Mouse (Mus musculus) intestine, postnatal 0 days (tissue): ENCODE measurements around the gene B4galt1. TPM values are rescaled to one million over a fixed set of nuclear protein-coding genes. Genes with fewer than 3 reads are reported as not detected.

ENCODE experiments used
- ATAC-seq: fragments of 200-750 bp; cut with Nextera tagmentation; 2 replicates; pipeline ENCODE4 v1.8.0; 2017; ENCODE audit warnings: mild to moderate bottlenecking, moderate TSS enrichment, moderate library complexity
- H3K27ac ChIP-seq: fragments of 300-500 bp; sonication (generic); 2 replicates; pipeline ENCODE4 v1.5.1; 2014; ENCODE audit warnings: mild to moderate bottlenecking, low read depth, low read length, moderate library complexity
- H3K27me3 ChIP-seq: fragments of 300-500 bp; sonication (generic); replicated peaks from 2 replicates; pipeline ENCODE4 v1.6.1; 2014; ENCODE audit warnings: low read length, mixed read lengths; ENCODE audit not compliant: control insufficient read depth, insufficient read depth
- H3K36me3 ChIP-seq: fragments of 300-500 bp; sonication (generic); 2 replicates; pipeline ENCODE4 v1.6.1; 2014; ENCODE audit warnings: mild to moderate bottlenecking, moderate library complexity; ENCODE audit not compliant: control insufficient read depth, insufficient read depth
- H3K4me1 ChIP-seq: fragments of 300-500 bp; sonication (generic); replicated peaks from 2 replicates; pipeline ENCODE4 v1.6.1; 2014; ENCODE audit warnings: antibody characterized with exemption, low read length, mixed read lengths; ENCODE audit not compliant: control insufficient read depth, insufficient read depth
- H3K4me2 ChIP-seq: fragments of 300-500 bp; sonication (generic); replicated peaks from 2 replicates; pipeline ENCODE4 v1.6.1; 2014; ENCODE audit warnings: low read depth, mild to moderate bottlenecking, moderate library complexity
- H3K4me3 ChIP-seq: fragments of 300-500 bp; sonication (generic); 2 replicates; pipeline ENCODE4 v1.5.1; 2014; ENCODE audit warnings: low read depth, low read length
- H3K9ac ChIP-seq: fragments of 300-500 bp; sonication (generic); 2 replicates; pipeline ENCODE4 v1.6.1; 2014; ENCODE audit warnings: mild to moderate bottlenecking, low read depth, low read length
- H3K9me3 ChIP-seq: fragments of 300-500 bp; sonication (generic); 2 replicates; pipeline ENCODE4 v1.6.1; 2016; ENCODE audit warnings: mixed run types; ENCODE audit not compliant: control insufficient read depth
- CTCF ChIP-seq: sonication (generic); IDR thresholded peaks from 2 replicates; pipeline ENCODE4 v1.5.1; 2016; ENCODE audit warnings: low read depth, mild to moderate bottlenecking, control low read depth, antibody characterized with exemption, moderate library complexity
- WGBS: fragments of 180-500 bp; shearing (Covaris S2); extraction: QIAGEN DNeasy Blood & Tissue Kit; methylation state at CpG from one replicate; pipeline ENCODE4 v1.1.7; 2014; 5-methylcytosine and 5-hydroxymethylcytosine counted together
- polyA plus RNA-seq: library from polyadenylated mRNA; unstranded; fragments of >200 nt; fragmentation: Nextera tagmentation; extraction: Ambion mirVana; gene quantifications from 2 replicates; pipeline ENCODE4 v1.2.1, GENCODE M21; 2015

Gene B4galt1
- polyA plus RNA-seq, 1 experiment from 2014 or later, result 15.3 TPM

DNA sequence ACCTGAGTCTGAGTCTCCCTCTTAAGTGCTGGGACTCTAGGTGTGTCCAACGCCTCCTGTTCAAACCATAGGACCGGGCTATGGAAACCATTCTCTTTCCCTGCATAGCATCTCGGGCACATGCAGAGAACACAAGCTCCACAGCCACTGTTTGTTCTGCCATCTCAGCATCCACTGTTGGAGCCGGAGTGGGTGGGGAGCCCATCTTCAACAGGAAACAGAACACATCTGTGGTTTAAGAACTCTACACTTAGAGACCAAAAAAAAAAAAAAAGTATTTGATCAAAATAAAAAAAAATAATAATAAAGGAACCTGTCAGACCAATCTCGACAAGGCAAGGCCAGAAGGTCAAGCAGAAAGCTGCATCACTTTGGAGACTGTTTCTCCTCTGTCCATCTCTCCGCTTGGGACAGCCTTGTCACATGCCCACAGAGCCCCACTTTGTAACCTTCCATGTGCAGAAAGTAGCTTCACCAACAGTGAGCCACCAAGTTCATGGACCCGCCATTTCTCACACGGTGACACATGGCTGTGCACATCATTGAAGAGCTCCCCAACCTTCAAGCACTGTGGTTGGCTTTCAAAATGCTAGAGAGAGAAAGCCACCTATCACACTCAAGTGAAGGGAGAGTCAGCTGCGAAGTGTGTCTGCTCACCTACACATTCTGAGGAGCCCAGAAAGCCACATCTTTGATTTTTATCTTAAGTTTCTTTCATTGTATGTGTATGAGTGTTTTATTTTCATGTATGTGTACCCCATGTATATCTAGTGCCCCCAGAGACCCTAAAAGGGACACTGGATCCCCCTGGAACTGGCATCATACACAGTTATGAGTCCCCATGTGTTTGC, 20.2 kb downstream of the B4galt1 start:
- 0 out of 2 replicates have a peak, but pooled peaks cover 6% of the 10 kb centered on the region for H3K4me1 ChIP-seq
- H3K4me2 ChIP-seq, result no peak overlapping the region
- no peaks in the 10 kb centered on the region for H3K9me3 ChIP-seq
- no peak for TF ChIP-seq CTCF
- no peaks in the 10 kb centered on the region for H3K36me3 ChIP-seq
- H3K27ac ChIP-seq, result no peak overlapping the region
- no peak for ATAC-seq
- no peak overlapping the region for H3K9ac ChIP-seq
- 90% methylated on average over 9 of the region's 9 CpGs for WGBS
- no peak overlapping the region for H3K4me3 ChIP-seq
- H3K27me3 ChIP-seq, result peaks cover 5% of the 10 kb centered on the region; the same call in 1 of the 2 replicates

DNA sequence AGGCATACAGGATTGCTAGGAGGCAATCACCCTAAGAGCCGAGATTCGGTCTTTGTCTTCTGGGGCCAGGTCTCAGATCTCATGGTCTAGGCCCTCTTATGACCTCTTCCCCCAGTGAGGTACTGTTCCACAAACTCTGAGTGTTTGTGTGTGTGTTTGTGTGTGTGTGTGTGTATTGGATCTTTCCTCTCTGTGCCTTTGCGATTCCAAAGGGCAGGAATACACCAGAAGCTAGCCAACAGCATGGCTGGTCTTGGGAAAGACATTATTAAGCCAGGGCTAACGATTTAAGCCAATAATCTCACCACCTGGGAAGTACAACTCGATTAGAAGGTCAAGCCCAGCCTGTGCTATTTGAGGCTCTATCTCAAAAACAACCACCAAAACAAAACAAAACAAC, 23.3 kb downstream of the B4galt1 start:
- peaks cover 11% of the 10 kb centered on the region; the same call in 1 of the 2 replicates for H3K27me3 ChIP-seq
- 82% methylated on average over 5 of the region's 5 CpGs for WGBS
- no peak overlapping the region for H3K4me2 ChIP-seq
- H3K9me3 ChIP-seq, result no peaks in the 10 kb centered on the region
- H3K27ac ChIP-seq, result no peak overlapping the region
- no peaks in the 10 kb centered on the region for H3K4me1 ChIP-seq
- ATAC-seq, result no peak
- no peak for TF ChIP-seq CTCF
- no peak overlapping the region for H3K9ac ChIP-seq
- H3K36me3 ChIP-seq, result no peaks in the 10 kb centered on the region
- H3K4me3 ChIP-seq, result no peak overlapping the region

DNA sequence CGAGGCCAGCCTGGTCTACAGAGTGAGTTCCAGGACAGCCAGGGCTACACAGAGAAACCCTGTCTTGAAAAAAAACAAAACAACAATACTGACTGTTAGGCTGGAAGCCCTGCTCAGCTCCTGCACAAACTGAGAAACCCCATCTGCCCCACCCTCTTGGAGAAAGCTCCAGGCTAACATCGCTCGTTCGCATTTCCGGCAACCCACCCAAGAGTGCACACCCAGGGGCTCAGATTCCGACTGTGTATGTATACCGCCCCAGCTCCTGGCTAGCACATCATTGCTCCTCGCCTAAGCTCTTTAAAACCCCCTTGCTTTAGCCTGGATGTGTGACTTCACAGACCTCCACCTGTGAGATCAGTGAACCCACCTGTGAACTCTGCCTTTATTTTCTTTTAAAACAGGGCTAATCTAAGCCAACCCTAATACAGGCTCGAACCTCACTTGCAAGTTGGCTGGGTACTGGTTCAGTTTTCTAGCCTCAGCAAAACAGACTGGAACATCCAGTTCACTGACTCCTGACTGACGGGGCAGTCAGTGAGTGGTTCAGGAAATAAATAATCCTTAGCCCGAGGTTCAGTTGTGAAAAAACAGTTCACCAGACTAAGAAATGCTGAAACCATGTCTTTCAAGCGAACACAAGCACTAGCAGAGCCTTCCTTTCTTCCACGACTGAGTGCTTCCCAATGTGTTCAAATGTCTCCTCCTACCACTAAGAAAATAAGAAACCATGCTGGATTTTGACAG, 24.0 kb downstream of the B4galt1 start:
- Histone ChIP-seq H3K9me3 (no peaks in the 10 kb centered on the region), H3K9ac (no peak overlapping the region), H3K36me3 (no peaks in the 10 kb centered on the region), H3K4me3 (no peak overlapping the region), H3K4me1 (no peaks in the 10 kb centered on the region), H3K4me2 (no peak overlapping the region), H3K27ac (no peak overlapping the region), H3K27me3 (peaks cover 11% of the 10 kb centered on the region; the same call in 1 of the 2 replicates)
- WGBS, result 83% methylated on average over 13 of the region's 13 CpGs
- TF ChIP-seq CTCF, result no peak
- ATAC-seq, result no peak

DNA sequence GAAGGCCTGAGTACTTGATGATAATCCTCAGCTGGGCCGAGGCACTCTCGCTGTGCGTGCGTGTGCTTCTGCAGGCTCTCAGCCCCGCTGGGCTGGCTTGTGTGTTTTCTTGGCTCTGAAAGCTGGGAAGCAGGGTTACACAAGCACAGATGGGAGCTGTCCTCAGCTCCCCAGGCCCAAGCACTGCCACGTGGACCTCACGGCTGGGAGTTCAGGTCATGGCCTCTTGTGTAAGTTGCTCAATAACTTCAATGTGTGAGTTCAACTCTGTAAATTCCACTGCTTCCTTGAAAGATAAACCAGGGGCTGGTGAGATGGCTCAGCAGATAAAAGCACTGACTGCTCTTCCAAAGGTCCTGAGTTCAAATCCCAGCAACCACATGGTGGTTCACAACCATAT, 24.9 kb downstream of the B4galt1 start:
- TF ChIP-seq CTCF, result no peak
- peak; percentile 33; the same call in 1 of the 2 replicates for ATAC-seq
- no peaks in the 10 kb centered on the region for H3K4me1 ChIP-seq
- no peak overlapping the region for H3K9ac ChIP-seq
- no peaks in the 10 kb centered on the region for H3K36me3 ChIP-seq
- peaks cover 6% of the 10 kb centered on the region; the same call in 1 of the 2 replicates for H3K27me3 ChIP-seq
- no peak overlapping the region for H3K4me3 ChIP-seq
- H3K9me3 ChIP-seq, result no peaks in the 10 kb centered on the region
- no peak overlapping the region for H3K27ac ChIP-seq
- WGBS, result 51% methylated on average over 7 of the region's 7 CpGs
- H3K4me2 ChIP-seq, result no peak overlapping the region

DNA sequence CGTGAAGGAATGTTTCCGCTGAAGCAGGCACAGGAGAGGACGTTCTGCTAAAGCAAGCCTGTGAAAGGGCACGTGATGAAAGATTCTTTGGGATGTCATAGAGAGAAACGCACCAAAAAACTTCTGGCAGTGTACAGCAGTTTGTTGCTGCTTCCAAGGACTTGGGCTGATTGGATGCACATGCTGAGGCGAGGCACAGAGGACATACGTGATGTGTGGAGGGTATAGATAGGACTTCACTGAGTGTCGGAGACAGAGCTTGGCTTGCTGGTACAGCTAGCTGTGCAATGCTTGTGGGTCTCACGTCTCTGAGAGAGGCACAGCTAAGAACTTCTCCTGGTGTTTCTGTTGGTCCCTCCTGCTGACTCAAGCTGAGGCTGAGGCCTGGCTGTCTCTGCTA, 25.9 kb downstream of the B4galt1 start:
- TF ChIP-seq CTCF, result no peak
- no peak overlapping the region for H3K4me3 ChIP-seq
- H3K4me2 ChIP-seq, result no peak overlapping the region
- ATAC-seq, result no peak
- H3K9ac ChIP-seq, result no peak overlapping the region
- 0 out of 2 replicates have a peak, but pooled peaks cover 5% of the 10 kb centered on the region for H3K36me3 ChIP-seq
- 88% methylated on average over 9 of the region's 9 CpGs for WGBS
- peaks cover 6% of the 10 kb centered on the region; the same call in 1 of the 2 replicates for H3K27me3 ChIP-seq
- H3K9me3 ChIP-seq, result no peaks in the 10 kb centered on the region
- H3K27ac ChIP-seq, result no peak overlapping the region
- no peaks in the 10 kb centered on the region for H3K4me1 ChIP-seq

DNA sequence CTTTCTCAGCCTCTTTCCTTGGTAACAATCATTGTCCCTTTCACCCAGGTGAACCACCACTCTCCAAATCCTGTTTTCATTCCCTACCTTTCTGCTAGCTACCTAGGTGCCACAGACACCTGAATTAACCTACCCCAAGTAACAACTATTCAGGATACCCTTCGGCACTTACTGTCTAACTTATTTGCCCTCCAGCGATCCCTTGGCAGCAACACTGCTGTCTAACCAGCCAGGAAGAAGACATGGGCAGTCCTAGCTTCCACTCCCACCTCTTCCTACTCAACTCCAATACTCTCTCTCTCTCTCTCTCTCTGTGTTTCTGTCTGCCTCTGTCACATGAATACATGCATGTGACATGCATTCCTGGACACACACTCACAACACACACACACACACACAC, 27.0 kb downstream of the B4galt1 start:
- no peak for ATAC-seq
- H3K36me3 ChIP-seq, result peaks cover 10% of the 10 kb centered on the region; the same call in 1 of the 2 replicates
- no peaks in the 10 kb centered on the region for H3K4me1 ChIP-seq
- no peak overlapping the region for H3K4me2 ChIP-seq
- H3K4me3 ChIP-seq, result no peak overlapping the region
- H3K27ac ChIP-seq, result no peak overlapping the region
- H3K9ac ChIP-seq, result no peak overlapping the region
- H3K9me3 ChIP-seq, result no peaks in the 10 kb centered on the region
- H3K27me3 ChIP-seq, result peaks cover 6% of the 10 kb centered on the region; the same call in 1 of the 2 replicates
- TF ChIP-seq CTCF, result no peak
- WGBS, result 96% methylated on average over 2 of the region's 2 CpGs
